Mouse (Mus musculus) ES-Bruce4 (cell line): ENCODE data around the gene Cntnap2. TPM values are rescaled to one million over a fixed set of nuclear protein-coding genes. Genes with fewer than 3 reads are reported as not detected.

Experiments
- H3K27ac ChIP-seq: 2 replicates; pipeline ENCODE4 v1.5.1; 2012; ENCODE audit warnings: low read length, inconsistent platforms; ENCODE audit not compliant: insufficient read depth
- H3K27me3 ChIP-seq: 2 replicates; pipeline ENCODE4 v1.6.1; 2012; ENCODE audit warnings: mild to moderate bottlenecking, low read length, inconsistent platforms; ENCODE audit not compliant: control insufficient read depth, poor library complexity, insufficient read depth, severe bottlenecking
- H3K36me3 ChIP-seq: 2 replicates; pipeline ENCODE4 v1.6.1; 2012; ENCODE audit warnings: inconsistent platforms, mild to moderate bottlenecking, low read length, moderate library complexity; ENCODE audit not compliant: control insufficient read depth, poor library complexity, insufficient read depth, severe bottlenecking
- H3K4me1 ChIP-seq: one replicate; pipeline ENCODE4 v1.8.1; 2011; ENCODE audit warnings: low read length; ENCODE audit not compliant: control insufficient read depth, insufficient read depth
- H3K4me3 ChIP-seq: 2 replicates; pipeline ENCODE4 v1.5.1; 2011; ENCODE audit warnings: low read depth, mild to moderate bottlenecking, low read length
- H3K9ac ChIP-seq: 2 replicates; pipeline ENCODE4 v1.6.1; 2012; ENCODE audit warnings: low read depth, mild to moderate bottlenecking, inconsistent platforms; ENCODE audit not compliant: poor library complexity, severe bottlenecking
- H3K9me3 ChIP-seq: replicated peaks from 2 replicates; pipeline ENCODE4 v1.6.1; 2012; ENCODE audit warnings: mild to moderate bottlenecking, low read length, inconsistent platforms; ENCODE audit not compliant: control insufficient read depth, poor library complexity, insufficient read depth, severe bottlenecking
- CTCF ChIP-seq: IDR thresholded peaks from one replicate; pipeline ENCODE4 v1.8.1; 2011; ENCODE audit warnings: low read depth, low read length
- EP300 ChIP-seq: IDR thresholded peaks from 2 replicates; pipeline ENCODE4 v1.6.1; 2011; ENCODE audit warnings: low read depth, low read length; ENCODE audit not compliant: insufficient read depth
- POLR2A ChIP-seq: IDR thresholded peaks from one replicate; pipeline ENCODE4 v1.8.1; 2011; ENCODE audit warnings: low read length; ENCODE audit not compliant: insufficient read depth
- polyA plus RNA-seq: library from polyadenylated mRNA; stranded (reverse); fragments of >200 nt; gene quantifications from 2 replicates; pipeline ENCODE4 v1.2.4, GENCODE M21; 2011; ENCODE audit warnings: low read depth; ENCODE audit not compliant: missing spikeins, insufficient read depth, insufficient read length

Cntnap2 gene
- polyA plus RNA-seq, 1 experiment: 4.8 TPM

DNA sequence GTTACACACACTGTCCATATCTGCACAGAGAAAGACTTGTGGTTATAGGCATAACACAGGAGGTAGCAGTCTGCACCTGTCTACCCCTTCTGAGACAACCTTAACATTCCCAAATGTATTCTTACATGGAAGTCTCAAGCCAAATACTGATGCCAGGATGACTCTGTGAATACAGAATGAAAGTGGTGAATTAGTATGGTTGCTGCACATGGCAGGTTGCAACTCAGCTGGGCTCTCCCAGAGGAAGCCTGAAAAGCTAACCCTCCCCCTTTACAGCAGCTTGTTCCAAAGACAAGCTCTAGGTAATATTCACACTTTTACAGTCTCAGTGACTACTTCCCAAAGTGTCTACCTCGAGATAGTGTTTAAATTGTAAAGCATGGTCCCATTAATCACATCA lies 307.3 kb downstream of the Cntnap2 start:
- TF ChIP-seq POLR2A (no peak), EP300 (no peak), CTCF (no peak)
- H3K36me3 ChIP-seq: no peaks in the 10 kb centered on the region
- H3K9ac ChIP-seq: no peak overlapping the region
- no peak overlapping the region for H3K4me3 ChIP-seq
- H3K27me3 ChIP-seq: no peaks in the 10 kb centered on the region
- H3K4me1 ChIP-seq: no peaks in the 10 kb centered on the region
- H3K9me3 ChIP-seq: no peaks in the 10 kb centered on the region
- H3K27ac ChIP-seq: no peak overlapping the region

DNA sequence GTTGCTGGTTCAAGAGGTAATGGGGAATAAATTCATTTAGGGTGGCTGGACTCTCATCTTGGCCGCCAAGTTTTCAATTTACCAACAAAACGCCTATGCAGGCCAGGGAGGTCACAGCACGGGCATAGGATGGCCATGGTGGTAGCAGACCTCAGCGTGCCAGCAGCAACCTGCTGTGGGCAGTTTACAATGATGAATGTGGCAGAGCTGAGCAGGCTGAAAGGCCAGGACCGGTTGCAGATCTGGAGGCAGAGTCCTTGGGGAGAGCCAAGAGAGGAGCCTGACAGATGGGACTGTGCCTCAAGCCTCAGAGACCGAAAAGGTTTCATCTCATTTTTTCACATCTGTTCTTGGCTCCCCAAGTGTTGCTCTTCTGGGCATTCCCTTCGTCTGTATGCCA lies 322.0 kb downstream of the Cntnap2 start:
- Histone ChIP-seq H3K4me1 (no peaks in the 10 kb centered on the region), H3K27me3 (no peaks in the 10 kb centered on the region), H3K27ac (no peak overlapping the region), H3K4me3 (no peak overlapping the region), H3K36me3 (no peaks in the 10 kb centered on the region), H3K9me3 (no peaks in the 10 kb centered on the region), H3K9ac (no peak overlapping the region)
- TF ChIP-seq CTCF (no peak), EP300 (no peak), POLR2A (no peak)

DNA sequence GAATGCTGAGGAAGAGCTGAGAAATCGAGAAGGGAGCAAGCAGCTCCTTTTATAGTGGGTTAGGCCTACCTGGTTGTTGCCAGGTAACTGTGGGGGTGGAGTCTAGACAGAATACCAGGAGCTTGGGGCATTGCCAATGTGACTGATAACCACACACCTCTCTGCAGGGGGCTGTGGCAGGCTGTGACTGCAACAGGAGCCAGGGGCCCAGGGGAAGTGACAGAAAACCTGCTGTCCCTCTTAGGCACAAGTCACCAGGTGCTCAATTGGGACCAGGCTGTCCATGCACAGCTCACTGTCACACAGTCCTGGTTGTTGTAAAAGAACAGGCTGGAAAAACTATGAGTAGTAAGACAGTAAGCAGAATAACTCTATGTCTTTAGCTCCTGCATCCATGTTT lies 329.9 kb downstream of the Cntnap2 start:
- Histone ChIP-seq H3K4me1 (no peaks in the 10 kb centered on the region), H3K27ac (no peak overlapping the region), H3K9ac (no peak overlapping the region), H3K4me3 (no peak overlapping the region), H3K36me3 (no peaks in the 10 kb centered on the region), H3K9me3 (no peaks in the 10 kb centered on the region), H3K27me3 (no peaks in the 10 kb centered on the region)
- TF ChIP-seq EP300 (no peak), CTCF (no peak), POLR2A (no peak)

DNA sequence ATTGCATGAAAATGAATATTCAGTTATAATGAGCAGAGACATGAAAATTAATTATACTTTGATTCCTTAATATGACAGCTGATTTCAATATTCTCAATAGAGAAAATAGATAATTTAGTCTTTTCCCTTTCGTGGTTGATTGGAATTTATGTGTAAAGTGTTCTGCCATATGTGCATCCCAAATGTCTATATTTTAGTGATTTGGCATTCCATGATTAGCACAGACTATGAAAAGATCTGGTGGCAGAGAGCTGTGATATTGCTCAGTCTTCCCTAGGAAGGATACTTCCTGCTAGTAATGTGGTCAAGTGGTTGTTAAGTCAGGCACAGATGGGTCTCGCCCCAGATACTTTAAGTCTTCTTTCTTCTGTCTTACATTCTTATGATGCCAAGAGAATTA lies 354.5 kb downstream of the Cntnap2 start:
- TF ChIP-seq CTCF: no peak
- TF ChIP-seq EP300: no peak
- no peak for TF ChIP-seq POLR2A
- Histone ChIP-seq H3K27ac (no peak overlapping the region), H3K4me3 (no peak overlapping the region), H3K4me1 (no peaks in the 10 kb centered on the region), H3K27me3 (no peaks in the 10 kb centered on the region), H3K9me3 (no peaks in the 10 kb centered on the region), H3K36me3 (no peaks in the 10 kb centered on the region), H3K9ac (no peak overlapping the region)

DNA sequence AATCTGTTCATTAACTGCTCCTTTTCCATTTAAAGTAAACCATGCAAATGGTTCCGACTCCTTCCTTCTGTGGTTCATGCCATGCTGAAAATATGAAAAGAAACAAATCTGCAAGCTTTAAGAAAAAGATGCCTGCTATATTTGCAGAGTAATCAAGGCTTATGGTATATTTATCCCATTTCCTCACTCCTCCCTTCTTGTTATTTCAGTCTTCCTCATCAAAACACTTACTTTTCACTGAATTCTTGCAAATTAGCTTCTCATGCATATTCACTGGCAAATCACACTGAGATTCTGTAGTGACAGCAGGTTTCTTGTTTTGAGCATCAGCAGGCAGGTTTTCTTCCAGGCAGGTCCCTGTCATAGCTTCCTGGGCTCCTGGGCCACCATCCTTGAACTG lies 396.3 kb downstream of the Cntnap2 start:
- Histone ChIP-seq H3K27ac (no peak overlapping the region), H3K4me3 (no peak overlapping the region), H3K9me3 (no peaks in the 10 kb centered on the region), H3K4me1 (no peaks in the 10 kb centered on the region), H3K27me3 (no peaks in the 10 kb centered on the region), H3K36me3 (no peaks in the 10 kb centered on the region), H3K9ac (no peak overlapping the region)
- TF ChIP-seq POLR2A (no peak), EP300 (no peak), CTCF (no peak)

DNA sequence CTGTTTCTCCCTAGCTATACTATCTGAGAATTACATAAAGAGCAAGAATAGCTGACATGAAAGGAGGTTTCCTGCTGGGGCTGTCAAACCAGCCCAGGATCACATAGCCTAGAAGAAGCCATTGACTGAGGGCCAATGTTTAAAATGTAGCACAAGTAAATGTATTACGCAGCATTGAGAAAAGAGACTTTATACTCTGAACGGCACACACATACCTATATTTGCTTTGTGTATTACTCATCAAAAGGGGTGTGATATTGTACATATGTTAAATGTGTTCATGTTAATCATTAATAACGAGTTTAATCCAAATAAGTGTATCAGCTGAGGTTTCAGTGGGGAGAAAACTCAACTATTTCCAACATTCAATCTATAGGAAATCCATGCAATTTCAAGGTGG lies 459.1 kb downstream of the Cntnap2 start:
- H3K27ac ChIP-seq: no peak overlapping the region
- no peaks in the 10 kb centered on the region for H3K27me3 ChIP-seq
- H3K4me1 ChIP-seq: no peaks in the 10 kb centered on the region
- no peaks in the 10 kb centered on the region for H3K9me3 ChIP-seq
- no peaks in the 10 kb centered on the region for H3K36me3 ChIP-seq
- no peak overlapping the region for H3K4me3 ChIP-seq
- no peak overlapping the region for H3K9ac ChIP-seq
- TF ChIP-seq CTCF: no peak
